Mouse (Mus musculus): Measurements from ENCODE around the gene Selenoo.

- no peak for TF ChIP-seq CTCF (IDR thresholded peaks at IDR 0.05; ENCODE audit: control insufficient read depth, insufficient read depth, insufficient read length)
- no peak for TF ChIP-seq MAX (IDR thresholded peaks at IDR 0.05)
Measured at GRCm38 (mm10) chr15:89084826-89085225, 4.1 kb upstream of the Selenoo start.
